Mouse (Mus musculus) forebrain, embryonic 10.5 days (tissue): ENCODE results near the gene Olfml2b. TPM values are rescaled to one million over a fixed set of nuclear protein-coding genes. Genes with fewer than 3 reads are reported as not detected.

Experiments used
- DNase-seq: peaks from one replicate; pipeline ENCODE4 v3.0.0-alpha.2; 2017; ENCODE audit warnings: low spot score; ENCODE audit errors: extremely low spot score
- H3K27ac ChIP-seq: fragments of 300-500 bp; sonication (generic); 2 replicates; pipeline ENCODE4 v1.5.1; 2016; ENCODE audit warnings: mild to moderate bottlenecking
- H3K27me3 ChIP-seq: fragments of 300-500 bp; sonication (generic); 2 replicates; pipeline ENCODE4 v1.6.1; 2016; ENCODE audit warnings: mild to moderate bottlenecking; ENCODE audit not compliant: poor library complexity, severe bottlenecking
- H3K36me3 ChIP-seq: fragments of 300-500 bp; sonication (generic); replicated peaks from 2 replicates; pipeline ENCODE4 v1.6.1; 2016; ENCODE audit warnings: mild to moderate bottlenecking, moderate library complexity
- H3K4me1 ChIP-seq: fragments of 300-500 bp; sonication (generic); 2 replicates; pipeline ENCODE4 v1.6.1; 2016
- H3K4me3 ChIP-seq: fragments of 300-500 bp; sonication (generic); 2 replicates; pipeline ENCODE4 v1.5.1; 2016; ENCODE audit warnings: mild to moderate bottlenecking, moderate library complexity
- H3K9me3 ChIP-seq: fragments of 300-500 bp; sonication (generic); 2 replicates; pipeline ENCODE4 v1.6.1; 2016; ENCODE audit warnings: mild to moderate bottlenecking, moderate library complexity
- WGBS: fragments of 180-500 bp; shearing (Covaris S2); methylation state at CpG from one replicate; pipeline ENCODE4 v1.1.7; 2016; 5-methylcytosine and 5-hydroxymethylcytosine counted together
- polyA plus RNA-seq: library from polyadenylated mRNA; unstranded; fragments of >200 nt; fragmentation: Nextera tagmentation; extraction: Ambion mirVana; gene quantifications from 2 replicates; pipeline ENCODE4 v1.2.1, GENCODE M21; 2016

Gene Olfml2b
- polyA plus RNA-seq, 1 experiment from 2014 or later = 4.1 TPM

DNA sequence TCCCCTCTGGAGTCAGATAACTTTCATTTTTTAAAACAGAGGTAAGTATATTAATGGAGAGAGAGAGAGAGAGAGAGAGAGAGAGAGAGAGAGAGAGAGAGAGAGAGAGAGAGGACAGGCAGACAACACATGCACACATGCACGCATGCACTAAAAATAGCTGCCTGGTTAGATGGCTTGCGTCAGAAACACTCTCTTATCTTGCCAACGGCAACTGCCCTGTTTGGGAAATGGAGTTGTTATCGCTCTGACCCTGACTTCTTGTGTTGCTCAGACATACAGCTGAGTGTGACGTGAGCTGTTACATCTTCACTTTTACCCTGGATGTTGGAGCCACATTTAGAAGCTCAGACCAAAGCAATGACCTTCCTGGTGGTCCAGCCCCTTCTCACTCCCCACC lies 21.4 kb upstream of the Olfml2b start:
- H3K36me3 ChIP-seq = no peaks in the 10 kb centered on the region
- no peaks in the 10 kb centered on the region for H3K27me3 ChIP-seq
- H3K4me3 ChIP-seq = no peak overlapping the region
- H3K4me1 ChIP-seq = no peaks in the 10 kb centered on the region
- H3K9me3 ChIP-seq = no peaks in the 10 kb centered on the region; the same call in 1 of the 2 replicates
- 87% methylated on average over 5 of the region's 5 CpGs for WGBS
- no peak overlapping the region for H3K27ac ChIP-seq
- no peak for DNase-seq

DNA sequence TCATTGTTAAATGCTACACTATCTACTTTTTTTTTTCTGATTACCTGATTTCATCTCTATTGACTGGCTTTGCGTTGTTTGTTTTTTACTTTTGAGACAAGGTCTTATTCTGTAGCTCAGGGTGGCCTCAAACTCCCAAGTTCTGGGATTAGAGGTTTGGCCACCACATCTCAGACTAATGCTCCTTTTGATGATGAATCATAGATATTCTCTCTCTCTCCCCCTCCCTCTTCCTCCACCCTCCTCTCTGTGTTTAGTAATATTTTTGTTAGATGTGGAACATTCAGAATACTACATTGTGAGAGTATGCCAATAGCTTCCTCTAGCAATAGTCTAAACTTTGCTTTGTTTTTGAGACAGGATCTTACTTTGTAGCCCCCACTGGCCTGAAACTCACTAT lies 20.9 kb upstream of the Olfml2b start:
- DNase-seq = no peak
- no peak overlapping the region for H3K27ac ChIP-seq
- H3K4me1 ChIP-seq = no peaks in the 10 kb centered on the region
- 93% methylated on average over 1 of the region's 1 CpGs for WGBS
- H3K36me3 ChIP-seq = no peaks in the 10 kb centered on the region
- no peaks in the 10 kb centered on the region; the same call in 1 of the 2 replicates for H3K9me3 ChIP-seq
- H3K4me3 ChIP-seq = no peak overlapping the region
- no peaks in the 10 kb centered on the region for H3K27me3 ChIP-seq

- no peaks in the 10 kb centered on the region for H3K9me3 ChIP-seq
- DNase-seq = no peak
- H3K27me3 ChIP-seq = no peaks in the 10 kb centered on the region
- H3K36me3 ChIP-seq = no peaks in the 10 kb centered on the region
- H3K27ac ChIP-seq = no peak overlapping the region
- no peaks in the 10 kb centered on the region for H3K4me1 ChIP-seq
- WGBS = 93% methylated on average over 4 of the region's 4 CpGs
- H3K4me3 ChIP-seq = no peak overlapping the region
Measured at GRCm38 (mm10) chr1:170630489-170630888, 13.8 kb upstream of the Olfml2b start.

DNA sequence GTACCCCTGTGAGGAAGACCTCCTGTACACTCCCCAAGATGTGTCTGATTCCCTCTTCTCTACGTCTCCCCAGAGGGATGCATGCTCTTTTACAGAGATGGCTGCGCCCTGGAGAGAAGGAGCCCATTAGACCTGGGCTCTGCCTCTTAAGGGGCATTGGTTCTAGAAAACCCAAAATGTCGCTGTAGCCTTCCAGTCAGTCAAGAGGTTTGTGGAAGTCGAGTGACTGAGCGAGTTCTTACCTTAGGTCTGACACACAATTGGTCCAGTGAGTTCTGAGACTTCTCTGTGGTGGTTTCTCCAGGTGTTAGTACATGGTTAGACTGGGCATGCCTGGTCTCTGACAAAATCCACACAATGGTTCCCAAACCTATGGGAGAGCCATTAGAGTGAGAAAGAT lies 12.8 kb upstream of the Olfml2b start:
- H3K4me1 ChIP-seq = no peaks in the 10 kb centered on the region
- DNase-seq = no peak
- H3K9me3 ChIP-seq = no peaks in the 10 kb centered on the region
- no peaks in the 10 kb centered on the region for H3K27me3 ChIP-seq
- no peak overlapping the region for H3K27ac ChIP-seq
- H3K4me3 ChIP-seq = no peak overlapping the region
- H3K36me3 ChIP-seq = no peaks in the 10 kb centered on the region
- 88% methylated on average over 5 of the region's 5 CpGs for WGBS

- Histone ChIP-seq H3K27ac (no peak overlapping the region), H3K27me3 (no peaks in the 10 kb centered on the region), H3K4me1 (no peaks in the 10 kb centered on the region), H3K36me3 (no peaks in the 10 kb centered on the region), H3K4me3 (no peak overlapping the region), H3K9me3 (no peaks in the 10 kb centered on the region)
- peak; percentile 54 for DNase-seq
- 17% methylated on average over 3 of the region's 3 CpGs for WGBS
Measured at GRCm38 (mm10) chr1:170632385-170632784, 11.9 kb upstream of the Olfml2b start.

- 80% methylated on average over 4 of the region's 4 CpGs for WGBS
- DNase-seq = no peak
- H3K27me3 ChIP-seq = no peaks in the 10 kb centered on the region
- H3K27ac ChIP-seq = no peak overlapping the region
- H3K36me3 ChIP-seq = no peaks in the 10 kb centered on the region
- no peaks in the 10 kb centered on the region for H3K4me1 ChIP-seq
- H3K9me3 ChIP-seq = no peaks in the 10 kb centered on the region
- H3K4me3 ChIP-seq = no peak overlapping the region
Measured at GRCm38 (mm10) chr1:170632856-170633255, 11.5 kb upstream of the Olfml2b start.

DNA sequence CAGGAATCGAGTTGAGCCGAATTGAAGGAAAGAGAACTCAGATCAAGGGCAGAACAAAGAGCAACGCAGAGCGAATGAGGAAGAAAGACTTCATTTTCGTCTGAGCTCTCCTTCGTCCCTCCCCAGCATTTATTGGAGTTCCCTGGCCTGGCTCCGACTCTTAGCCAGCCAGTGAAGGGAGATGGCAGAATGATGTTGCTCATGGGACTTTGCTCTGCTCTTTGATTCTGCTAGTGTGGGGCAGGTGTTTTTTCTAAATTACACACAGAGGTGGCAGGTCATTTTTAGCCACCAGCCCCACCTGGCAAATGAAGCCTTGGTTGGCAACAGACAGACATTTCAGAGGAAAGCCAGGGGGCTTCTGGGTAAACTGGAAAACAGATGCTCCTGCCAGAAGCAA lies 5.4 kb upstream of the Olfml2b start:
- no peak overlapping the region for H3K27ac ChIP-seq
- peaks cover 9% of the 10 kb centered on the region for H3K27me3 ChIP-seq
- H3K4me1 ChIP-seq = peaks cover 7% of the 10 kb centered on the region
- 85% methylated on average over 7 of the region's 7 CpGs for WGBS
- no peak overlapping the region for H3K4me3 ChIP-seq
- DNase-seq = no peak
- H3K9me3 ChIP-seq = no peaks in the 10 kb centered on the region
- no peaks in the 10 kb centered on the region for H3K36me3 ChIP-seq

GRCm38 (mm10) chr1:170645896-170646605 lies 1.7 kb downstream of the Olfml2b start:
- DNase-seq = no peak

GRCm38 (mm10) chr1:170646606-170647287 lies 2.4 kb downstream of the Olfml2b start:
- Histone ChIP-seq H3K27me3 (peaks cover 31% of the 10 kb centered on the region), H3K36me3 (0 out of 2 replicates have a peak, but pooled peaks cover 5% of the 10 kb centered on the region), H3K4me1 (peaks cover 32% of the 10 kb centered on the region), H3K9me3 (no peaks in the 10 kb centered on the region), H3K27ac (no peak overlapping the region), H3K4me3 (no peak overlapping the region)
- 89% methylated on average over 9 of the region's 9 CpGs for WGBS
- DNase-seq = no peak

More at GRCm38 (mm10) chr1:170645896-170646605, 1.7 kb downstream of the Olfml2b start:
- Histone ChIP-seq H3K4me1 (peaks cover 28% of the 10 kb centered on the region), H3K4me3 (no peak overlapping the region), H3K36me3 (0 out of 2 replicates have a peak, but pooled peaks cover 5% of the 10 kb centered on the region), H3K27ac (no peak overlapping the region), H3K27me3 (peaks cover 31% of the 10 kb centered on the region), H3K9me3 (no peaks in the 10 kb centered on the region)
- WGBS = 71% methylated on average over 15 of the region's 15 CpGs

GRCm38 (mm10) chr1:170647381-170647780 lies 3.0 kb downstream of the Olfml2b start:
- Histone ChIP-seq H3K27ac (no peak overlapping the region), H3K9me3 (no peaks in the 10 kb centered on the region), H3K36me3 (0 out of 2 replicates have a peak, but pooled peaks cover 5% of the 10 kb centered on the region), H3K27me3 (peaks cover 31% of the 10 kb centered on the region), H3K4me3 (no peak overlapping the region), H3K4me1 (peaks cover 32% of the 10 kb centered on the region)
- DNase-seq = no peak
- WGBS = 94% methylated on average over 7 of the region's 7 CpGs

GRCm38 (mm10) chr1:170647971-170648514 lies 3.7 kb downstream of the Olfml2b start:
- H3K4me1 ChIP-seq = peaks cover 32% of the 10 kb centered on the region
- H3K4me3 ChIP-seq = no peak overlapping the region
- peaks cover 29% of the 10 kb centered on the region for H3K27me3 ChIP-seq
- H3K36me3 ChIP-seq = 0 out of 2 replicates have a peak, but pooled peaks cover 5% of the 10 kb centered on the region
- no peaks in the 10 kb centered on the region for H3K9me3 ChIP-seq
- DNase-seq = no peak
- H3K27ac ChIP-seq = no peak overlapping the region
- WGBS = 87% methylated on average over 6 of the region's 6 CpGs

DNA sequence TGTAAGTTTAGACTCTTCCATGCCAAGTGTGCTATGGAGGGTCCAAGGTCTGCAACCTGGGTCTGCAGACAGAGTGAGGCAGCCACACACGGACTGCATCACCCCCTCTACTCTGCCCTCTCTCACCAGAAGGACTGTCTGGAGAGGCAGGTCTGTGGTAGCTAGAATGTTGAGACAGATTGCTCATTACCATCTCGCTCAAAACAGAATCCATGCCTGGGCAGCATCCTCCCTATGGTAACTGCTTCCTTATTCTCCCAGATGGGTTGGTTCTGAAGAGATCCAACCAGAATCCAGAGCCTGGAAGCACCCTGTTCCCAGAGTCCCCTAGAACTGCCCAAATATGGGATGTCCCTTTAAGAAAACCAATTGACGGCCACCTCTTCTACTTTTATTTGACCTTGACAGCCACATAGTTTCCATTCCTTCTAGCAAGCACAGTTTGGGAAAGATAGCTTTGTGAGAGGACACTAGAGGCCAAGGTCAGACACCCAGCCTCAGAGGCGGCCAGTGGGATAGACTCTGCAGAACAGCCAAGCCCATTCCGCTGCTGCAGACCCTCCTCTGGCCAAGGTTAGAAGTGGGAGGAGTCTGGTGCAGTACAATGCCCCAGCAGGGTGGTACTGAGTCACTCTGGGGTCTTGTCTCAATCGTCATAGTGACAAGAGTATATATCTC lies 6.9 kb downstream of the Olfml2b start:
- Histone ChIP-seq H3K27ac (no peak overlapping the region), H3K36me3 (0 out of 2 replicates have a peak, but pooled peaks cover 5% of the 10 kb centered on the region), H3K9me3 (no peaks in the 10 kb centered on the region), H3K4me1 (peaks cover 18% of the 10 kb centered on the region), H3K4me3 (no peak overlapping the region), H3K27me3 (peaks cover 3% of the 10 kb centered on the region; the same call in 1 of the 2 replicates)
- WGBS = 69% methylated on average over 6 of the region's 6 CpGs
- DNase-seq = no peak
